Mouse (Mus musculus) ovary, postnatal 14 days (tissue): Measurements from ENCODE around the gene Duxbl1.
"Not testable (repeated sequence)": the region's sequence is repeated elsewhere in the genome, so short reads cannot be mapped to it uniquely, and the experiment has no call there.

Experiments
- DNase-seq: peaks from one replicate; pipeline ENCODE4 v3.0.0; 2022; ENCODE audit warnings: low spot score

Duxbl1 gene

GRCm38 (mm10) chr14:25978371-25979241 lies at the start of gene Duxbl1:
Duxbl1 (plus strand) TSS chr14:25978577.
- DNase-seq = not testable (repeated sequence)

- not testable (repeated sequence) for DNase-seq
Observed at GRCm38 (mm10) chr14:25936867-25937630, 41.3 kb upstream of the Duxbl1 start.

- not testable (repeated sequence) for DNase-seq
Observed at GRCm38 (mm10) chr14:25938004-25938403, 40.4 kb upstream of the Duxbl1 start, which contains the start of gene Cphx1. Cphx1 (plus strand) TSS chr14:25938304.

GRCm38 (mm10) chr14:25957861-25958260 lies 20.5 kb upstream of the Duxbl1 start:
- DNase-seq = not testable (repeated sequence)

- not testable (repeated sequence) for DNase-seq
Observed at GRCm38 (mm10) chr14:25979242-25979941, 1.0 kb downstream of the Duxbl1 start.

- DNase-seq = not testable (repeated sequence)
Observed at GRCm38 (mm10) chr14:25981880-25982279, 3.5 kb downstream of the Duxbl1 start.

- not testable (repeated sequence) for DNase-seq
Observed at GRCm38 (mm10) chr14:26007462-26007861, 29.1 kb downstream of the Duxbl1 start.

GRCm38 (mm10) chr14:26016414-26016813 lies 38.0 kb downstream of the Duxbl1 start:
- not testable (repeated sequence) for DNase-seq

GRCm38 (mm10) chr14:26021555-26021954 lies 43.2 kb downstream of the Duxbl1 start:
- not testable (repeated sequence) for DNase-seq

GRCm38 (mm10) chr14:26022831-26023230 lies 44.5 kb downstream of the Duxbl1 start:
- DNase-seq = not testable (repeated sequence)

GRCm38 (mm10) chr14:26025653-26026052 lies 47.3 kb downstream of the Duxbl1 start:
- DNase-seq = not testable (repeated sequence)

GRCm38 (mm10) chr14:26034364-26034763 lies 56.0 kb downstream of the Duxbl1 start:
- DNase-seq = not testable (repeated sequence)

GRCm38 (mm10) chr14:26035439-26035838 lies 57.1 kb downstream of the Duxbl1 start:
- DNase-seq = not testable (repeated sequence)
